Mouse (Mus musculus) embryonic fibroblast, embryonic 13.5 days (primary cell): Measurements from ENCODE around the gene Zfand6.

ENCODE experiments used
- CTCF ChIP-seq: IDR thresholded peaks from 2 replicates; pipeline ENCODE4 v1.5.1; 2011; ENCODE audit warnings: mild to moderate bottlenecking, control low read depth, low read length, moderate library complexity, borderline replicate concordance; ENCODE audit not compliant: insufficient read depth
- POLR2A ChIP-seq: IDR thresholded peaks from 2 replicates; pipeline ENCODE4 v1.6.1; 2011; ENCODE audit warnings: low read depth, mild to moderate bottlenecking, control low read depth, low read length, moderate library complexity

- no peak for TF ChIP-seq CTCF
- TF ChIP-seq POLR2A, result no peak
Measured at GRCm38 (mm10) chr7:84651303-84651986, 38.3 kb downstream of the Zfand6 start.
